Mouse (Mus musculus): ENCODE data around the gene Crx.

- TF ChIP-seq POLR2A (IDR thresholded peaks at IDR 0.05; ENCODE audit: borderline replicate concordance, control insufficient read depth, low read depth, low read length), result no peak
- TF ChIP-seq CTCF (IDR thresholded peaks at IDR 0.05; ENCODE audit: control insufficient read depth, insufficient read depth, low read length), result peak; percentile 79
Measured at GRCm38 (mm10) chr7:15912183-15912582, 32.4 kb upstream of the Crx start.
